Mouse (Mus musculus) mature B cell (primary cell): ENCODE results near the gene Noct.

Experiments used
- in situ Hi-C: fragments of 300-500 bp; cut with MboI; formaldehyde crosslinking; loops from 2 replicates; pipeline ENCODE4 v1.14.3; 2019

The Noct gene

GRCm38 (mm10) chr3:51276421-51277111 lies 52.3 kb downstream of the Noct start:
- in situ Hi-C loops = no loop called here

GRCm38 (mm10) chr3:51277201-51278150 lies 53.2 kb downstream of the Noct start:
- in situ Hi-C loops = no loop called here

GRCm38 (mm10) chr3:51278433-51278832 lies 54.2 kb downstream of the Noct start:
- in situ Hi-C loops = no loop called here

- in situ Hi-C loops = loop anchor here (10.0 kb wide), 1 partner anchor 73 kb away; no protein-coding TSS in a partner anchor
These were observed 57.5 kb downstream of the Noct start for GRCm38 (mm10) chr3:51281727-51282126.

- in situ Hi-C loops = loop anchor here (10.0 kb wide), 1 partner anchor 70 kb away; no protein-coding TSS in a partner anchor
These were observed 60.1 kb downstream of the Noct start for GRCm38 (mm10) chr3:51284375-51284774.

- in situ Hi-C loops = loop anchor here (10.0 kb wide), 1 partner anchor 66 kb away; no protein-coding TSS in a partner anchor
These were observed 64.9 kb downstream of the Noct start for GRCm38 (mm10) chr3:51288880-51289821.

- in situ Hi-C loops = no loop called here
These were observed 70.0 kb downstream of the Noct start for GRCm38 (mm10) chr3:51294251-51294650.

- in situ Hi-C loops = no loop called here
These were observed 71.0 kb downstream of the Noct start for GRCm38 (mm10) chr3:51295225-51295624.

- in situ Hi-C loops = no loop called here
These were observed 72.5 kb downstream of the Noct start for GRCm38 (mm10) chr3:51296790-51297189.
